Mouse (Mus musculus): ENCODE measurements around the gene Gm7247. TPM values are rescaled to one million over a fixed set of nuclear protein-coding genes. Genes with fewer than 3 reads are reported as not detected.

Gm7247 gene
- polyA plus RNA-seq (2017; shearing (Covaris generic)) = under 1 TPM in 1 of 2 experiments, not detected in 1; 0.42 TPM

GRCm38 (mm10) chr14:51361456-51361855, at the start of gene Gm7247:
TSS of gene Gm7247 (plus strand) at chr14:51361756.

GRCm38 (mm10) chr14:51410520-51410919, 49.0 kb downstream of the Gm7247 start, which contains the start of gene Vmn2r88:
TSS of gene Vmn2r88 (plus strand) at chr14:51410820.

GRCm38 (mm10) chr14:51451557-51451956, 90.0 kb downstream of the Gm7247 start, which contains the start of gene Vmn2r89:
TSS of gene Vmn2r89 (plus strand) at chr14:51451857.

GRCm38 (mm10) chr14:51552490-51552889, 190.9 kb downstream of the Gm7247 start, which contains the start of gene Gm5622:
TSS of gene Gm5622 (plus strand) at chr14:51552790.

GRCm38 (mm10) chr14:51573963-51574362, 212.4 kb downstream of the Gm7247 start, which contains the start of gene Gm17175:
TSS of gene Gm17175 (minus strand) at chr14:51574063.

GRCm38 (mm10) chr14:51592039-51592438, 230.5 kb downstream of the Gm7247 start, which contains the start of gene Gm17174:
TSS of gene Gm17174 (minus strand) at chr14:51592139.

GRCm38 (mm10) chr14:51611210-51611609, 249.7 kb downstream of the Gm7247 start, which contains the start of gene Gm17078:
TSS of gene Gm17078 (minus strand) at chr14:51611310.

Other genes with a start within 250 kb of the Gm7247 start
- not detected for gene Eddm3b, start 247.3 kb upstream of the Gm7247 start, polyA plus RNA-seq (2017; shearing (Covaris generic))
- 1 to 10 TPM; 1.3 to 2.7 TPM for gene Rnase6, start 237.8 kb upstream of the Gm7247 start, polyA plus RNA-seq (2017; shearing (Covaris generic))
- under 1 TPM in 1 of 2 experiments, not detected in 1; 0.47 TPM for gene Rnase1, start 215.0 kb upstream of the Gm7247 start, polyA plus RNA-seq (2017; shearing (Covaris generic))
- gene Rnase2b, start 199.5 kb upstream of the Gm7247 start, polyA plus RNA-seq (2017; shearing (Covaris generic)) = not detected
- gene Ang2, start 162.6 kb upstream of the Gm7247 start, polyA plus RNA-seq (2017; shearing (Covaris generic)) = not detected
- not detected for gene Ear14, start 158.4 kb upstream of the Gm7247 start, polyA plus RNA-seq (2017; shearing (Covaris generic))
- gene Rnase2a, start 105.6 kb upstream of the Gm7247 start, polyA plus RNA-seq (2017; shearing (Covaris generic)) = under 1 TPM in 1 of 2 experiments, not detected in 1; 0.95 TPM
- gene Vmn2r88, start 49.1 kb downstream of the Gm7247 start, polyA plus RNA-seq (2017; shearing (Covaris generic)) = not detected
- gene Vmn2r89, start 90.1 kb downstream of the Gm7247 start, polyA plus RNA-seq (2017; shearing (Covaris generic)) = under 1 TPM in 1 of 2 experiments, not detected in 1; 0.05 TPM
- gene Gm5622, start 191.0 kb downstream of the Gm7247 start, polyA plus RNA-seq (2017; shearing (Covaris generic)) = under 1 TPM in 1 of 2 experiments, not detected in 1; 0.15 TPM
- gene Gm17175, start 212.3 kb downstream of the Gm7247 start, polyA plus RNA-seq (2017; shearing (Covaris generic)) = not detected
- gene Gm17174, start 230.4 kb downstream of the Gm7247 start, polyA plus RNA-seq (2017; shearing (Covaris generic)) = not detected
- not detected for gene Gm17078, start 249.6 kb downstream of the Gm7247 start, polyA plus RNA-seq (2017; shearing (Covaris generic))

Measured in activated CD4-positive, CD25-positive, alpha-beta regulatory T cell (primary cell).